Mouse (Mus musculus) neural tube, embryonic 14.5 days (tissue): ENCODE results near the gene Shc1. TPM values are rescaled to one million over a fixed set of nuclear protein-coding genes. Genes with fewer than 3 reads are reported as not detected.

ENCODE experiments used
- ATAC-seq: fragments of 200-750 bp; cut with Nextera tagmentation; 2 replicates; pipeline ENCODE4 v1.8.0; 2017; ENCODE audit warnings: low read depth, mild to moderate bottlenecking, moderate TSS enrichment, moderate library complexity
- H3K27ac ChIP-seq: fragments of 300-500 bp; sonication (generic); 2 replicates; pipeline ENCODE4 v1.5.1; 2014; ENCODE audit warnings: low read depth, mild to moderate bottlenecking, control low read depth, low read length, moderate library complexity, mixed read lengths
- H3K27me3 ChIP-seq: fragments of 300-500 bp; sonication (generic); 2 replicates; pipeline ENCODE4 v1.6.1; 2014; ENCODE audit warnings: low read length; ENCODE audit not compliant: control insufficient read depth, insufficient read depth
- H3K36me3 ChIP-seq: fragments of 300-500 bp; sonication (generic); 2 replicates; pipeline ENCODE4 v1.6.1; 2014; ENCODE audit warnings: low read length, mixed read lengths; ENCODE audit not compliant: control insufficient read depth, insufficient read depth
- H3K4me1 ChIP-seq: fragments of 300-500 bp; sonication (generic); 2 replicates; pipeline ENCODE4 v1.6.1; 2014; ENCODE audit warnings: low read length; ENCODE audit not compliant: control insufficient read depth, insufficient read depth
- H3K4me2 ChIP-seq: fragments of 300-500 bp; sonication (generic); 2 replicates; pipeline ENCODE4 v1.6.1; 2014; ENCODE audit warnings: mild to moderate bottlenecking, low read depth, low read length, control low read depth
- H3K4me3 ChIP-seq: fragments of 300-500 bp; sonication (generic); 2 replicates; pipeline ENCODE4 v1.5.1; 2014; ENCODE audit warnings: low read depth, low read length, control low read depth, mixed read lengths
- H3K9ac ChIP-seq: fragments of 300-500 bp; sonication (generic); replicated peaks from 2 replicates; pipeline ENCODE4 v1.6.1; 2014; ENCODE audit warnings: low read depth, mild to moderate bottlenecking, control low read depth, low read length, mixed read lengths
- H3K9me3 ChIP-seq: fragments of 300-500 bp; sonication (generic); 2 replicates; pipeline ENCODE4 v1.6.1; 2016; ENCODE audit warnings: low read length; ENCODE audit not compliant: control insufficient read depth
- WGBS: fragments of 180-500 bp; shearing (Covaris S2); extraction: QIAGEN DNeasy Blood & Tissue Kit; methylation state at CpG from one replicate; pipeline ENCODE4 v1.1.7; 2014; 5-methylcytosine and 5-hydroxymethylcytosine counted together
- polyA plus RNA-seq: library from polyadenylated mRNA; unstranded; fragments of >200 nt; fragmentation: Nextera tagmentation; extraction: Ambion mirVana; gene quantifications from 2 replicates; pipeline ENCODE4 v1.2.1, GENCODE M21; 2014

The Shc1 gene
- polyA plus RNA-seq, 1 experiment from 2014 or later: 4.1 TPM

- Histone ChIP-seq H3K9me3 (no peaks in the 10 kb centered on the region), H3K4me1 (peaks cover 6% of the 10 kb centered on the region), H3K36me3 (peaks cover 10% of the 10 kb centered on the region; the same call in 1 of the 2 replicates), H3K27ac (peak overlapping the region; percentile 69; the same call in 1 of the 2 replicates), H3K9ac (peak overlapping the region; percentile 52), H3K27me3 (no peaks in the 10 kb centered on the region), H3K4me2 (peak overlapping the region; percentile 86), H3K4me3 (peak overlapping the region; percentile 42)
- no peak for ATAC-seq
- 73% methylated on average over 10 of the region's 10 CpGs for WGBS
Observed at GRCm38 (mm10) chr3:89410864-89411263, 7.4 kb upstream of the Shc1 start.

GRCm38 (mm10) chr3:89411490-89412393 lies 6.5 kb upstream of the Shc1 start, which contains the start of gene Flad1:
TSS of gene Flad1 (minus strand) at chr3:89411870.
- Histone ChIP-seq H3K4me1 (peaks cover 8% of the 10 kb centered on the region), H3K36me3 (peaks cover 12% of the 10 kb centered on the region; the same call in 1 of the 2 replicates), H3K4me3 (peak within 1 kb of the TSS; percentile 42), H3K27me3 (no peaks in the 10 kb centered on the region), H3K4me2 (peak within 1 kb of the TSS; percentile 86), H3K27ac (peak within 1 kb of the TSS; percentile 69), H3K9me3 (no peaks in the 10 kb centered on the region), H3K9ac (peak within 1 kb of the TSS; percentile 52)
- ATAC-seq: peak; percentile 99
- WGBS: 6% methylated on average over 28 of the region's 28 CpGs

- Histone ChIP-seq H3K4me3 (no peak overlapping the region), H3K36me3 (peaks cover 10% of the 10 kb centered on the region; the same call in 1 of the 2 replicates), H3K4me1 (peaks cover 17% of the 10 kb centered on the region), H3K9me3 (no peaks in the 10 kb centered on the region), H3K4me2 (no peak overlapping the region), H3K27ac (no peak overlapping the region), H3K27me3 (no peaks in the 10 kb centered on the region), H3K9ac (no peak overlapping the region)
- WGBS: 97% methylated on average over 8 of the region's 8 CpGs
- ATAC-seq: no peak
Observed at GRCm38 (mm10) chr3:89416158-89416557, 2.1 kb upstream of the Shc1 start.

- ATAC-seq: no peak
- peaks cover 10% of the 10 kb centered on the region; the same call in 1 of the 2 replicates for H3K36me3 ChIP-seq
- H3K4me3 ChIP-seq: peak overlapping the region; percentile 56
- H3K9ac ChIP-seq: peak overlapping the region; percentile 28; the same call in 1 of the 2 replicates
- no peaks in the 10 kb centered on the region for H3K27me3 ChIP-seq
- peak overlapping the region; percentile 71 for H3K4me2 ChIP-seq
- H3K9me3 ChIP-seq: no peaks in the 10 kb centered on the region
- peak overlapping the region; percentile 52; the same call in 1 of the 2 replicates for H3K27ac ChIP-seq
- H3K4me1 ChIP-seq: peaks cover 23% of the 10 kb centered on the region
- WGBS: 30% methylated on average over 2 of the region's 2 CpGs
Observed at GRCm38 (mm10) chr3:89417131-89417530, 1.1 kb upstream of the Shc1 start.

DNA sequence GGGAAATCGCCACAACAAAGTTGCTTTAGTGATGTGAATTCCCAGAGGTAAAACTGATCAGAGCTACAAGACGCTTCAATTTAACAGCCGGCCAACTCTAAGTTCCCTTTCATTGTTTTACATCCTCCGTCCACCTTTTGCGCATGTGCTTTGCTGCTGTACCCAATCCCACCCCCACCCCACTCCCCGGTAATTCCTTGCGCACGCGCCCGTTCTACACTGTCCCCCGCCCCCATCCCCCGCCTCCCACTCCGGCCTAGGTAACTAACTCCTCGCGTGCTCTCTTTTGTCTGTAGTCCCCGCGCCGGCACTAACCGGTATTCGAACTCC lies 438 bp upstream of the Shc1 start:
- Histone ChIP-seq H3K4me2 (peak overlapping the region; percentile 71), H3K27ac (peak overlapping the region; percentile 52; the same call in 1 of the 2 replicates), H3K9ac (peak overlapping the region; percentile 28; the same call in 1 of the 2 replicates), H3K4me3 (peak overlapping the region; percentile 56), H3K36me3 (peaks cover 10% of the 10 kb centered on the region; the same call in 1 of the 2 replicates), H3K9me3 (no peaks in the 10 kb centered on the region), H3K27me3 (no peaks in the 10 kb centered on the region), H3K4me1 (peaks cover 23% of the 10 kb centered on the region)
- WGBS: under 1% methylated on average over 20 of the region's 20 CpGs
- peak; percentile 57 for ATAC-seq

DNA sequence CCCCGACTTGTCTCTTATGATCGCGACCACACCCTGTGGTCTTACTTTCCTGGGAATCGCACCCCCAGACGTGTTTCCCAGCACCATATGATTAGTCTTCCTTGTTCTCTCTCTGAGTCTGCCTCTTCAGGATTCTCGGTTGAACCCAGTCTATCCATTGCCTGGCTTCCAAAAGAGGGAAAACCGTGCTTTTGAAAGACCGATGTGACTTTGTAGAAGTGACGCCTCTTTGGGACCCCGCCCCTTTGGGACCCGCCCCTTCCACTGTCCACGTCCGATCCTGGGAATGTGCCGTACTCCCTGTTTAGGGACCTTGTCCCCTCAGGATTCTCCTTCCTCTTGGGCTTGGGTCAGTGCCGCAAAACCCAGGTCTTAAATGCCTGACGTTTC lies 613 bp downstream of the Shc1 start:
- H3K4me1 ChIP-seq: peaks cover 23% of the 10 kb centered on the region
- no peak for ATAC-seq
- 0% methylated on average over 16 of the region's 16 CpGs for WGBS

DNA sequence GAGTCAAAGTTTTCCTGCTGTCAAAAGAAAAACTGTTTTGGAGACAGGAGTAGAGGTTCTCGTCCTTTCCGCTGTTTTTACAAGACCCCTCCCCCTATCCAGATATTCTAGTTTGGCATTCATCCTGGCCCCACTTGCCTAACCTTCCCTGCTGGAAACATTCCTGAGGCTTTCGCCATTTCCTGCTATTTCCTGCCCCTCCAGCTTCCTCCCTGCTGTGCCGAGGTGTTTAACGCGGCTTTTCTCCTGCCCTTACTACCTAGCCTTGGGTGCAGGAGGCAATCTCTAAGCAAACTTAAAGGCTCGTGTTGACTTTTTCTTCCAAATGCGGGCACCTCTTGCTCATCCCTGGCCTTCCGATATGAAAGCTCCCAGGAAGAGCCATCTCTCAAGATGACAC lies 1.3 kb downstream of the Shc1 start:
- H3K4me2 ChIP-seq: peak overlapping the region; percentile 71
- H3K4me3 ChIP-seq: peak overlapping the region; percentile 56
- WGBS: 1% methylated on average over 9 of the region's 9 CpGs
- peak overlapping the region; percentile 70 for H3K27ac ChIP-seq
- H3K9me3 ChIP-seq: no peaks in the 10 kb centered on the region
- peak overlapping the region; percentile 41; the same call in 1 of the 2 replicates for H3K9ac ChIP-seq
- H3K4me1 ChIP-seq: peaks cover 23% of the 10 kb centered on the region
- H3K27me3 ChIP-seq: no peaks in the 10 kb centered on the region
- H3K36me3 ChIP-seq: peaks cover 10% of the 10 kb centered on the region; the same call in 1 of the 2 replicates
- no peak for ATAC-seq

More for the DNA sequence above, 613 bp downstream of the Shc1 start:
- H3K9ac ChIP-seq: peak overlapping the region; percentile 41
- no peaks in the 10 kb centered on the region for H3K27me3 ChIP-seq
- peaks cover 10% of the 10 kb centered on the region; the same call in 1 of the 2 replicates for H3K36me3 ChIP-seq
- no peaks in the 10 kb centered on the region for H3K9me3 ChIP-seq
- peak overlapping the region; percentile 71 for H3K4me2 ChIP-seq
- peak overlapping the region; percentile 70 for H3K27ac ChIP-seq
- peak overlapping the region; percentile 56 for H3K4me3 ChIP-seq

DNA sequence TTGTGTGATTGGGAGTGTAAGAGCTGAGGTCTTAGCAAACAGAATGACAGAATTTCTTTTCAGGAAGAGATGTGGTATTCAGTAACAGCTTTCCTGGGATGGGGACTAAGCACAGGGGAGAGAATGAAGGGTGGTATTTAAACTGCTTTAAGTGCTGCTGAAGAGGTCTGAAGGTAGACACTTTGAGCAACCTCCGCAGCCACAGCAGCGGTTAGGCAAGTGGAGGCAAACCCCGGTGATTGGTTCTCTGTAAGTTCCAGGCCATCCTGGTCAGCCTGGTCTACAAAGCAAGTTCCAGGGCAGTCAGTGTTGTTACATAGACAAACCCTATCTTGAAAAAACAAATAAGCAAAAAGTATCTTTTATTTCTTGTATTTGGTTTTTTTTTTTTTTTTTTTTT lies 1.7 kb downstream of the Shc1 start:
- H3K4me3 ChIP-seq: peak overlapping the region; percentile 56; the same call in 1 of the 2 replicates
- no peaks in the 10 kb centered on the region for H3K9me3 ChIP-seq
- peaks cover 23% of the 10 kb centered on the region for H3K4me1 ChIP-seq
- whole genome bisulfite sequencing: 18% methylated on average over 3 of the region's 3 CpGs
- peak overlapping the region; percentile 71 for H3K4me2 ChIP-seq
- ATAC-seq: no peak
- H3K9ac ChIP-seq: peak overlapping the region; percentile 41; the same call in 1 of the 2 replicates
- peaks cover 5% of the 10 kb centered on the region; the same call in 1 of the 2 replicates for H3K36me3 ChIP-seq
- H3K27ac ChIP-seq: peak overlapping the region; percentile 46; the same call in 1 of the 2 replicates
- no peaks in the 10 kb centered on the region for H3K27me3 ChIP-seq

DNA sequence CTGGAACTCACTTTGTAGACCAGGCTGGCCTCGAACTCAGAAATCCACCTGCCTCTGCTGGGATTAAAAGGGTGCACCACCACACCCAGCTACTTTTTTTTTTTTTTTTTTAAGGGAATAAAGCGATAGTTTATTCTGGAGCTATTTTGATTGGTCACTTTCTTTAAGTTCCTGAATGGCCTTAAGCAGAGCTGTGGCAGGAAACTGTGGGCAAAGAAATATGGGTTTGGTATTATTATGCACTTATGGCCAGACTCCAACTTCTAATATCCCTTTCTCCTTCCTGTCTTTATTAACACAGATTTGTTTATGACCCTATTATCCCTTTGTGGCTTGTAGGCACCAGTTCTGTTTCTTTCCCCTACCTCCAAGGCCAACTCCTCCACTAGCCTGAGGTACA lies 2.2 kb downstream of the Shc1 start:
- WGBS: 39% methylated on average over 2 of the region's 2 CpGs
- Histone ChIP-seq H3K36me3 (0 out of 2 replicates have a peak, but pooled peaks cover 3% of the 10 kb centered on the region), H3K27me3 (no peaks in the 10 kb centered on the region), H3K9me3 (no peaks in the 10 kb centered on the region), H3K27ac (peak overlapping the region; percentile 52; the same call in 1 of the 2 replicates), H3K4me1 (peaks cover 23% of the 10 kb centered on the region), H3K4me2 (peak overlapping the region; percentile 54), H3K4me3 (no peak overlapping the region), H3K9ac (no peak overlapping the region)
- ATAC-seq: no peak
